Mouse (Mus musculus): ENCODE measurements at regions not wholly inside any gene's neighbourhood (a gene's known extent, or its start where the extent isn't known, plus 50 kb on each side); places are given as distances from the start of the nearest gene placed in this dataset.

- DNase-seq (ENCODE audit: low spot score) (no peak), ATAC-seq (ENCODE audit: insufficient number of reproducible peaks, low FRiP score, low TSS enrichment, low read depth) (no peak)
- Histone ChIP-seq H3K9ac (ENCODE audit: low read length) (no peak overlapping the region), H3K4me2 (ENCODE audit: low read depth, severe bottlenecking) (no peak overlapping the region), H3K4me3 (ENCODE audit: low read depth, low read length) (no peak overlapping the region), H3K9me3 (ENCODE audit: control insufficient read depth, low read length) (no peaks in the 10 kb centered on the region), H3K27me3 (ENCODE audit: control insufficient read depth, insufficient read depth, low read length) (no peaks in the 10 kb centered on the region), H3K36me3 (ENCODE audit: control insufficient read depth, insufficient read depth, low read length) (no peaks in the 10 kb centered on the region), H3K27ac (replicated peaks; ENCODE audit: low read depth, low read length) (no peak overlapping the region), H3K4me1 (ENCODE audit: control insufficient read depth, insufficient read depth, low read length) (no peaks in the 10 kb centered on the region)
- 77% methylated on average over 2 of the region's 2 CpGs for WGBS
Measured at GRCm38 (mm10) chr13:115652935-115653334, 551.2 kb upstream of the Itga1 start.

GRCm38 (mm10) chr13:115652352-115652751 lies 550.6 kb upstream of the Itga1 start:
- H3K27me3 ChIP-seq (ENCODE audit: control insufficient read depth, insufficient read depth, low read length) = no peaks in the 10 kb centered on the region
- DNase-seq (ENCODE audit: low spot score) = no peak

GRCm38 (mm10) chr13:115631410-115632105 lies 529.8 kb upstream of the Itga1 start:
- no peak overlapping the region for H3K4me2 ChIP-seq (ENCODE audit: low read depth, severe bottlenecking)
- DNase-seq (ENCODE audit: low spot score) (no peak), ATAC-seq (ENCODE audit: insufficient number of reproducible peaks, low FRiP score, low TSS enrichment, low read depth) (no peak)
- H3K27ac ChIP-seq (replicated peaks; ENCODE audit: low read depth, low read length) = no peak overlapping the region
- H3K4me3 ChIP-seq (ENCODE audit: low read depth, low read length) = no peak overlapping the region
- H3K4me1 ChIP-seq (ENCODE audit: control insufficient read depth, insufficient read depth, low read length) = no peaks in the 10 kb centered on the region
- no peaks in the 10 kb centered on the region for H3K9me3 ChIP-seq (ENCODE audit: control insufficient read depth, low read length)
- no peaks in the 10 kb centered on the region for H3K36me3 ChIP-seq (ENCODE audit: control insufficient read depth, insufficient read depth, low read length)
- WGBS = 79% methylated on average over 10 of the region's 10 CpGs
- H3K27me3 ChIP-seq (ENCODE audit: control insufficient read depth, insufficient read depth, low read length) = no peaks in the 10 kb centered on the region
- no peak overlapping the region for H3K9ac ChIP-seq (ENCODE audit: low read length)

More at GRCm38 (mm10) chr13:115652352-115652751, 550.6 kb upstream of the Itga1 start:
- 80% methylated on average over 1 of the region's 1 CpGs for WGBS
- Histone ChIP-seq H3K9me3 (ENCODE audit: control insufficient read depth, low read length) (no peaks in the 10 kb centered on the region), H3K4me1 (ENCODE audit: control insufficient read depth, insufficient read depth, low read length) (no peaks in the 10 kb centered on the region), H3K36me3 (ENCODE audit: control insufficient read depth, insufficient read depth, low read length) (no peaks in the 10 kb centered on the region), H3K4me2 (ENCODE audit: low read depth, severe bottlenecking) (no peak overlapping the region), H3K27ac (replicated peaks; ENCODE audit: low read depth, low read length) (no peak overlapping the region), H3K9ac (ENCODE audit: low read length) (no peak overlapping the region), H3K4me3 (ENCODE audit: low read depth, low read length) (no peak overlapping the region)
- no peak for ATAC-seq (ENCODE audit: insufficient number of reproducible peaks, low FRiP score, low TSS enrichment, low read depth)

- Histone ChIP-seq H3K4me1 (ENCODE audit: control insufficient read depth, insufficient read depth, low read length) (no peaks in the 10 kb centered on the region), H3K9me3 (ENCODE audit: control insufficient read depth, low read length) (no peaks in the 10 kb centered on the region), H3K27ac (replicated peaks; ENCODE audit: low read depth, low read length) (no peak overlapping the region), H3K4me3 (ENCODE audit: low read depth, low read length) (no peak overlapping the region), H3K36me3 (ENCODE audit: control insufficient read depth, insufficient read depth, low read length) (no peaks in the 10 kb centered on the region), H3K4me2 (ENCODE audit: low read depth, severe bottlenecking) (no peak overlapping the region), H3K9ac (ENCODE audit: low read length) (no peak overlapping the region), H3K27me3 (ENCODE audit: control insufficient read depth, insufficient read depth, low read length) (no peaks in the 10 kb centered on the region)
- DNase-seq (ENCODE audit: low spot score) = no peak
- no peak for ATAC-seq (ENCODE audit: insufficient number of reproducible peaks, low FRiP score, low TSS enrichment, low read depth)
- WGBS = 67% methylated on average over 2 of the region's 2 CpGs
Measured at GRCm38 (mm10) chr13:115630603-115631002, 528.8 kb upstream of the Itga1 start.

- ATAC-seq (ENCODE audit: insufficient number of reproducible peaks, low FRiP score, low TSS enrichment, low read depth) (no peak), DNase-seq (ENCODE audit: low spot score) (no peak)
- H3K27ac ChIP-seq (replicated peaks; ENCODE audit: low read depth, low read length) = no peak overlapping the region
- no peaks in the 10 kb centered on the region; the same call in 1 of the 2 replicates for H3K4me1 ChIP-seq (ENCODE audit: control insufficient read depth, insufficient read depth, low read length)
- H3K4me3 ChIP-seq (ENCODE audit: low read depth, low read length) = no peak overlapping the region
- no peaks in the 10 kb centered on the region for H3K36me3 ChIP-seq (ENCODE audit: control insufficient read depth, insufficient read depth, low read length)
- no peaks in the 10 kb centered on the region for H3K9me3 ChIP-seq (ENCODE audit: control insufficient read depth, low read length)
- H3K27me3 ChIP-seq (ENCODE audit: control insufficient read depth, insufficient read depth, low read length) = no peaks in the 10 kb centered on the region
- H3K4me2 ChIP-seq (ENCODE audit: low read depth, severe bottlenecking) = no peak overlapping the region
- no peak overlapping the region for H3K9ac ChIP-seq (ENCODE audit: low read length)
- 64% methylated on average over 6 of the region's 6 CpGs for WGBS
Measured at GRCm38 (mm10) chr13:115613174-115613573, 511.4 kb upstream of the Itga1 start.

- DNase-seq (ENCODE audit: low spot score) = no peak
- H3K36me3 ChIP-seq (ENCODE audit: control insufficient read depth, insufficient read depth, low read length) = no peaks in the 10 kb centered on the region
- H3K27me3 ChIP-seq (ENCODE audit: control insufficient read depth, insufficient read depth, low read length) = no peaks in the 10 kb centered on the region
- H3K27ac ChIP-seq (replicated peaks; ENCODE audit: low read depth, low read length) = no peak overlapping the region
- no peaks in the 10 kb centered on the region for H3K4me1 ChIP-seq (ENCODE audit: control insufficient read depth, insufficient read depth, low read length)
- H3K9me3 ChIP-seq (ENCODE audit: control insufficient read depth, low read length) = no peaks in the 10 kb centered on the region
- WGBS = 93% methylated on average over 8 of the region's 8 CpGs
- ATAC-seq (ENCODE audit: insufficient number of reproducible peaks, low FRiP score, low TSS enrichment, low read depth) = no peak
- no peak overlapping the region for H3K4me2 ChIP-seq (ENCODE audit: low read depth, severe bottlenecking)
- no peak overlapping the region for H3K9ac ChIP-seq (ENCODE audit: low read length)
- no peak overlapping the region for H3K4me3 ChIP-seq (ENCODE audit: low read depth, low read length)
Measured at GRCm38 (mm10) chr13:115606441-115606840, 504.7 kb upstream of the Itga1 start.

GRCm38 (mm10) chr13:115595126-115595671 lies 493.4 kb upstream of the Itga1 start:
- Histone ChIP-seq H3K9me3 (ENCODE audit: control insufficient read depth, low read length) (no peaks in the 10 kb centered on the region), H3K27me3 (ENCODE audit: control insufficient read depth, insufficient read depth, low read length) (no peaks in the 10 kb centered on the region), H3K36me3 (ENCODE audit: control insufficient read depth, insufficient read depth, low read length) (no peaks in the 10 kb centered on the region), H3K27ac (replicated peaks; ENCODE audit: low read depth, low read length) (no peak overlapping the region), H3K9ac (ENCODE audit: low read length) (no peak overlapping the region), H3K4me3 (ENCODE audit: low read depth, low read length) (no peak overlapping the region), H3K4me2 (ENCODE audit: low read depth, severe bottlenecking) (no peak overlapping the region), H3K4me1 (ENCODE audit: control insufficient read depth, insufficient read depth, low read length) (no peaks in the 10 kb centered on the region)
- WGBS = 86% methylated on average over 5 of the region's 5 CpGs
- no peak for DNase-seq (ENCODE audit: low spot score)
- ATAC-seq (ENCODE audit: insufficient number of reproducible peaks, low FRiP score, low TSS enrichment, low read depth) = no peak

- 88% methylated on average over 3 of the region's 3 CpGs for WGBS
- H3K4me3 ChIP-seq (ENCODE audit: low read depth, low read length) = no peak overlapping the region
- ATAC-seq (ENCODE audit: insufficient number of reproducible peaks, low FRiP score, low TSS enrichment, low read depth) = no peak
Measured at GRCm38 (mm10) chr13:115575967-115576366, 474.2 kb upstream of the Itga1 start.

More at GRCm38 (mm10) chr13:115575967-115576366, 474.2 kb upstream of the Itga1 start:
- Histone ChIP-seq H3K9ac (ENCODE audit: low read length) (no peak overlapping the region), H3K9me3 (ENCODE audit: control insufficient read depth, low read length) (no peaks in the 10 kb centered on the region), H3K27me3 (ENCODE audit: control insufficient read depth, insufficient read depth, low read length) (no peaks in the 10 kb centered on the region), H3K4me2 (ENCODE audit: low read depth, severe bottlenecking) (no peak overlapping the region), H3K4me1 (ENCODE audit: control insufficient read depth, insufficient read depth, low read length) (no peaks in the 10 kb centered on the region), H3K27ac (replicated peaks; ENCODE audit: low read depth, low read length) (no peak overlapping the region), H3K36me3 (ENCODE audit: control insufficient read depth, insufficient read depth, low read length) (no peaks in the 10 kb centered on the region)
- DNase-seq (ENCODE audit: low spot score) = no peak

Measured in limb, embryonic 11.5 days (tissue).